In the genomic region with DNA sequence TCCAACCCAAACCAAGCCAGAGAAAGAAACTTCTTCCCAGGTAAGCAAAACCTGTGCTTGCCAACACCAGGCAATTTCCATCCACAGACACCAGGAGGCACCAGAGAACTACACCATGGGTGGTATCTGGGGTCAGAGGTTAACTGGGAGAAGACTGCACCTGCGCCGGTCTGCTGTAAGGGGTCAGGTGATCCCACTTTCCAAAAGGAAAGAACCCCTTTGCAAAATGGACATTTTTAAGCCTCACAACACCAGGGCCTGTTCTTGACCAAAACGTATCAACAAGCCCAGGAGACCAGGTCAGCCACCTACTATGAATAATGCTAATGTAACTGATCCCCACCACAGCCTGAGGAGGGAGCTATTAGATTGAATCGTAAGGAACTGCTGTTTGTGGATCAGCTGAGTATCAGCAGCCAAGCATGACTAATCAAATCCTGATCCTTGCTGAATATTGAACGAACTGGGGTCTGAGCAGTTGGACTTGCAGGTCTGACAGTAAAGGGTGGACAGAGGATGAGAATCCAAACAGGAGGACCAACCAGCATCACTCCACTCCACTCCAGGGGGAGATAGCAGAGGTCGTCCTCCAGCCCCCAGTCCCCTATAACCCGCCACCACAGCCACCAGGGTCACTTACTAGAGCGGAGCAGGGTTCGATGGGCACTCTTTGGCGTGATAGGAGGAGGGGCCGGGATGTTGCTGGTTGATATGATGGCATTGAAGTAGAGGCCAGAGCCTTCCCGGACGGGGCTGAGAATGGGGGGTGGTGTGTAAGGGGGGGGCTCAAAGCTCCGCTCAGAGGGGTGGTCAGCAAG, we compare ENCODE assay signal across 9 mouse cellular contexts. TPM values are rescaled to one million over a fixed set of nuclear protein-coding genes. Genes with fewer than 3 reads are reported as not detected.
DNase-seq lines count a peak whose midpoint lies in the region; ATAC-seq lines count a peak whose summit lies in the region.
"Had no signal": no experiment of that assay in that cellular context is flagged by ENCODE, and none has a peak within 500 bp of the region (broad histone marks: within the 10 kb centered on the region; RNA-seq: fewer than 3 reads in every experiment).

No protein-coding gene starts in this region.

- H3K27ac ChIP-seq in kidney, embryonic 14.5 days (ENCODE audit: low read depth, low read length), result no peak overlapping the region
- H3K27ac ChIP-seq in intestine, embryonic 14.5 days (ENCODE audit: low read depth), result no peak overlapping the region
- H3K27ac ChIP-seq in midbrain, embryonic 13.5 days, result no peak overlapping the region
- H3K27ac ChIP-seq: embryonic facial prominence, embryonic 15.5 days had no signal

- H3K9me3 ChIP-seq in kidney, embryonic 14.5 days (ENCODE audit: control insufficient read depth, low read length), result no peaks in the 10 kb centered on the region
- no peaks in the 10 kb centered on the region for H3K9me3 ChIP-seq in intestine, embryonic 14.5 days (ENCODE audit: control insufficient read depth, low read length)
- H3K9me3 ChIP-seq in midbrain, embryonic 13.5 days, result no peaks in the 10 kb centered on the region
- H3K9me3 ChIP-seq: embryonic facial prominence, embryonic 15.5 days had no signal

- no peak overlapping the region for H3K9ac ChIP-seq in kidney, embryonic 14.5 days (ENCODE audit: low read depth, low read length)
- H3K9ac ChIP-seq in intestine, embryonic 14.5 days (ENCODE audit: low read length), result no peak overlapping the region
- H3K9ac ChIP-seq in midbrain, embryonic 13.5 days (replicated peaks), result no peak overlapping the region
- H3K9ac ChIP-seq: embryonic facial prominence, embryonic 15.5 days had no signal

- H3K36me3 ChIP-seq in kidney, embryonic 14.5 days (ENCODE audit: control insufficient read depth, insufficient read depth, low read length), result peaks cover 48% of the 10 kb centered on the region
- peaks cover 47% of the 10 kb centered on the region for H3K36me3 ChIP-seq in intestine, embryonic 14.5 days (ENCODE audit: control insufficient read depth, insufficient read depth, low read length)
- peaks cover 39% of the 10 kb centered on the region for H3K36me3 ChIP-seq in midbrain, embryonic 13.5 days

- no peak; the same call in 1 of the 2 replicates for ATAC-seq in kidney, embryonic 14.5 days (ENCODE audit: low FRiP score, low TSS enrichment)
- no peak for ATAC-seq in intestine, embryonic 14.5 days (replicated peaks; ENCODE audit: low FRiP score, low TSS enrichment, low read depth)
- ATAC-seq in midbrain, embryonic 13.5 days, result peak; percentile 78

- no peak overlapping the region for H3K4me2 ChIP-seq in kidney, embryonic 14.5 days (replicated peaks; ENCODE audit: low read depth, low read length)
- no peak overlapping the region for H3K4me2 ChIP-seq in intestine, embryonic 14.5 days (ENCODE audit: low read length)
- H3K4me2 ChIP-seq in midbrain, embryonic 13.5 days (replicated peaks), result no peak overlapping the region
- H3K4me2 ChIP-seq: embryonic facial prominence, embryonic 15.5 days had no signal

- H3K27me3 ChIP-seq in kidney, embryonic 14.5 days (ENCODE audit: control insufficient read depth, insufficient read depth, low read length), result no peaks in the 10 kb centered on the region
- H3K27me3 ChIP-seq in intestine, embryonic 14.5 days (replicated peaks; ENCODE audit: control insufficient read depth, insufficient read depth, low read length), result no peaks in the 10 kb centered on the region
- H3K27me3 ChIP-seq in midbrain, embryonic 13.5 days, result no peaks in the 10 kb centered on the region
- H3K27me3 ChIP-seq: embryonic facial prominence, embryonic 15.5 days had no signal

- DNase-seq in kidney, adult 18-20 months, result peak; percentile 64
- peak; percentile 58 for DNase-seq in NIH3T3 (ENCODE audit: low read depth)
- peak; percentile 72 for DNase-seq in intestine, embryonic 14.5 days (ENCODE audit: low spot score)
- no peak for DNase-seq in cerebellum, adult 11-12 months
- no peak for DNase-seq in right cerebral cortex, postnatal 4 days
- DNase-seq in right cerebral cortex, postnatal 10 days (ENCODE audit: low spot score in 2 of 2), result no peak

- no peaks in the 10 kb centered on the region for H3K4me1 ChIP-seq in kidney, embryonic 14.5 days (ENCODE audit: control insufficient read depth, insufficient read depth, low read length)
- peaks cover 10% of the 10 kb centered on the region; the same call in 1 of the 2 replicates for H3K4me1 ChIP-seq in intestine, embryonic 14.5 days (replicated peaks; ENCODE audit: control insufficient read depth, insufficient read depth, low read length)
- H3K4me1 ChIP-seq in midbrain, embryonic 13.5 days (replicated peaks), result peaks cover 4% of the 10 kb centered on the region; the same call in 1 of the 2 replicates

- 70% methylated on average over 14 of the region's 14 CpGs for WGBS in kidney, embryonic 14.5 days
- 72% methylated on average over 14 of the region's 14 CpGs for WGBS in intestine, embryonic 14.5 days
- WGBS in midbrain, embryonic 13.5 days, result 69% methylated on average over 14 of the region's 14 CpGs

- no peak overlapping the region for H3K4me3 ChIP-seq in kidney, embryonic 14.5 days (ENCODE audit: low read length)
- H3K4me3 ChIP-seq in intestine, embryonic 14.5 days (ENCODE audit: low read depth, low read length), result no peak overlapping the region
- no peak overlapping the region for H3K4me3 ChIP-seq in midbrain, embryonic 13.5 days (replicated peaks)
- H3K4me3 ChIP-seq: embryonic facial prominence, embryonic 15.5 days had no signal

RNA-seq across cellular contexts. Expression of gene Pnma1, which starts 13.5 kb away (rescaled TPM):
- 0.24 and 0.51 TPM in 2 replicates for polyA plus RNA-seq in kidney, embryonic 14.5 days (2014; fragmentation: Nextera tagmentation; extraction: Ambion mirVana)
- 0.56 and 0.84 TPM in 2 replicates for polyA plus RNA-seq in intestine, embryonic 14.5 days (2014; fragmentation: Nextera tagmentation; extraction: Ambion mirVana)
- 5.5 and 6.5 TPM in 2 replicates for polyA plus RNA-seq in midbrain, embryonic 13.5 days (2015; fragmentation: Nextera tagmentation; extraction: Ambion mirVana)

RNA-seq across cellular contexts. Expression of gene Dnal1, which starts 47.7 kb away (rescaled TPM):
- polyA plus RNA-seq in kidney, embryonic 14.5 days (2014; fragmentation: Nextera tagmentation; extraction: Ambion mirVana), result 5.1 and 5.5 TPM in 2 replicates
- polyA plus RNA-seq in intestine, embryonic 14.5 days (2014; fragmentation: Nextera tagmentation; extraction: Ambion mirVana), result 2.8 and 3.5 TPM in 2 replicates
- polyA plus RNA-seq in midbrain, embryonic 13.5 days (2015; fragmentation: Nextera tagmentation; extraction: Ambion mirVana), result 7.8 and 9.7 TPM in 2 replicates

RNA-seq across cellular contexts. Expression of gene Elmsan1, which starts 56.9 kb away (rescaled TPM):
- polyA plus RNA-seq in kidney, embryonic 14.5 days (2014; fragmentation: Nextera tagmentation; extraction: Ambion mirVana), result 5.8 and 9.3 TPM in 2 replicates
- polyA plus RNA-seq in intestine, embryonic 14.5 days (2014; fragmentation: Nextera tagmentation; extraction: Ambion mirVana), result 8.2 and 8.8 TPM in 2 replicates
- 3.6 and 5.2 TPM in 2 replicates for polyA plus RNA-seq in midbrain, embryonic 13.5 days (2015; fragmentation: Nextera tagmentation; extraction: Ambion mirVana)

Comparison
In these comparisons a context has a peak if more than half of its experiments do, and no peak if none do; other contexts are left out.
1. DNase-seq: peak in kidney, adult 18-20 months (single experiment), NIH3T3 (single experiment) and intestine, embryonic 14.5 days (single experiment); none in cerebellum, adult 11-12 months (single experiment), right cerebral cortex, postnatal 4 days (single experiment) and right cerebral cortex, postnatal 10 days (0 of 2).